Mouse (Mus musculus) liver, embryonic 13.5 days (tissue): Measurements from ENCODE around the gene 1700034I23Rik. TPM values are rescaled to one million over a fixed set of nuclear protein-coding genes. Genes with fewer than 3 reads are reported as not detected.
A peak's percentile ranks its signal among the peaks of the same experiment; 100 is the strongest.
"Not testable (repeated sequence)": the region's sequence is repeated elsewhere in the genome, so short reads cannot be mapped to it uniquely, and the experiment has no call there.

Experiments used
- ATAC-seq: fragments of 200-750 bp; cut with Nextera tagmentation; 2 replicates; pipeline ENCODE4 v1.8.0; 2017; ENCODE audit warnings: low read depth, mild to moderate bottlenecking, moderate number of reproducible peaks, moderate library complexity
- DNase-seq: peaks from one replicate; pipeline ENCODE4 v3.0.0; 2022
- H3K27ac ChIP-seq: fragments of 300-500 bp; sonication (generic); 2 replicates; pipeline ENCODE4 v1.5.1; 2015; ENCODE audit warnings: moderate library complexity, mild to moderate bottlenecking, inconsistent platforms
- H3K27me3 ChIP-seq: fragments of 300-500 bp; sonication (generic); 2 replicates; pipeline ENCODE4 v1.6.1; 2015; ENCODE audit warnings: mild to moderate bottlenecking, inconsistent platforms
- H3K36me3 ChIP-seq: fragments of 300-500 bp; sonication (generic); 2 replicates; pipeline ENCODE4 v1.6.1; 2015; ENCODE audit warnings: mild to moderate bottlenecking, inconsistent platforms
- H3K4me1 ChIP-seq: fragments of 300-500 bp; sonication (generic); replicated peaks from 2 replicates; pipeline ENCODE4 v1.6.1; 2015; ENCODE audit warnings: inconsistent platforms
- H3K4me2 ChIP-seq: fragments of 300-500 bp; sonication (generic); 2 replicates; pipeline ENCODE4 v1.6.1; 2015; ENCODE audit warnings: inconsistent platforms, mild to moderate bottlenecking, moderate library complexity
- H3K4me3 ChIP-seq: fragments of 300-500 bp; sonication (generic); replicated peaks from 2 replicates; pipeline ENCODE4 v1.5.1; 2015; ENCODE audit warnings: mild to moderate bottlenecking, inconsistent platforms
- H3K9ac ChIP-seq: fragments of 300-500 bp; sonication (generic); 2 replicates; pipeline ENCODE4 v1.6.1; 2015; ENCODE audit warnings: mild to moderate bottlenecking, inconsistent platforms
- H3K9me3 ChIP-seq: fragments of 300-500 bp; sonication (generic); replicated peaks from 2 replicates; pipeline ENCODE4 v1.6.1; 2016; ENCODE audit warnings: inconsistent platforms
- WGBS: fragments of 180-500 bp; shearing (Covaris S2); methylation state at CpG from one replicate; pipeline ENCODE4 v1.1.7; 2015; ENCODE audit not compliant: insufficient replicate concordance; 5-methylcytosine and 5-hydroxymethylcytosine counted together
- polyA plus RNA-seq: library from polyadenylated mRNA; unstranded; fragments of >200 nt; fragmentation: Nextera tagmentation; extraction: Ambion mirVana; gene quantifications from 2 replicates; pipeline ENCODE4 v1.2.1, GENCODE M21; 2015

The 1700034I23Rik gene
- polyA plus RNA-seq, result 0.05 TPM in 1 of 2 replicates, not detected in the other

DNA sequence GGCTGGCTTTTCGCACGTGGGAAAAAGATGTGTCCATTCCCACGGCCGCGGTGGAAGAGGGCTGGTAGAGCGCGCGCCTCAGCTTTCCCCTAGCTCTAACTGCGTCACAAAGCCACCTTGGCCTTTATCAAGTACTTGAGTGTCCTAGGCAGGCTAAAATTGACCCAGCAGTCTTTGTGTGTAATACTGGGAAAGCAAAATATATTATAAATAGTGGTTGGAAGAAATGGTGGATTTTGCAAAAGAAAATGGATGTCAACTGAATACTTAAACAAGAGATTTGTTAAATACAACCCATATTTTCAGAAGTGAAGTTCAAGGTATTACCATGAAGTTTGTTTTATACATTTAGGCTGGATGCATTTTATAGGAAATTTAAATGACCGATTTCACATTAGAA lies at the start of gene 1700034I23Rik:
TSS of gene 1700034I23Rik (minus strand) at position 101 of the 400 bp plus-strand sequence.
- not testable (repeated sequence) for ATAC-seq, H3K9ac ChIP-seq, H3K9me3 ChIP-seq, H3K4me2 ChIP-seq, H3K27ac ChIP-seq, H3K36me3 ChIP-seq, H3K4me1 ChIP-seq, H3K27me3 ChIP-seq, H3K4me3 ChIP-seq, DNase-seq
- 92% methylated on average over 8 of the region's 10 CpGs for WGBS

DNA sequence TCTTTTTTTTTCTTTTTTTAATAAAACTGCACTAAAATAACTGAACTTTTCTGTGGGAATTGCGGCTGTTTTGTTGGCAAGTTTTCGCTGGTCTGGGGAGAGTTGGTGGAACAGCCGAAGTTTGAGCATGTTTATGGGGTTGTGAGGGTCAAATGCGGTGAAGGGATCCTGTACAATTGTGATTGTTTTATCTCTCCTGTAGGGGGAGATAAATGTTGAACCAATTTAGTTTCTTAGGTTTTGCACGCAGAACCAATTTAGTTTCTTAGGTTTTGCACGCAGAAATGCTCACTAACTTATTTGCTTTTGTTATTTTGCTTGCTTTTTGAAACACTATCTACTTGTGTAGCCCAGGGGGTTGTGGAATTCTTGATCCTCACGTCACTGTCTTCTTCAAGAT lies 49.0 kb upstream of the 1700034I23Rik start:
- H3K36me3 ChIP-seq, result no peaks in the 10 kb centered on the region
- peak overlapping the region; percentile 91 for H3K4me3 ChIP-seq
- H3K4me2 ChIP-seq, result peak overlapping the region; percentile 97
- no peaks in the 10 kb centered on the region for H3K9me3 ChIP-seq
- H3K9ac ChIP-seq, result peak overlapping the region; percentile 94
- H3K27ac ChIP-seq, result peak overlapping the region; percentile 92; the same call in 1 of the 2 replicates
- DNase-seq (peak; percentile 11), ATAC-seq (no peak)
- peaks cover 36% of the 10 kb centered on the region for H3K4me1 ChIP-seq
- H3K27me3 ChIP-seq, result peaks cover 13% of the 10 kb centered on the region
- WGBS, result 6% methylated on average over 7 of the region's 7 CpGs

DNA sequence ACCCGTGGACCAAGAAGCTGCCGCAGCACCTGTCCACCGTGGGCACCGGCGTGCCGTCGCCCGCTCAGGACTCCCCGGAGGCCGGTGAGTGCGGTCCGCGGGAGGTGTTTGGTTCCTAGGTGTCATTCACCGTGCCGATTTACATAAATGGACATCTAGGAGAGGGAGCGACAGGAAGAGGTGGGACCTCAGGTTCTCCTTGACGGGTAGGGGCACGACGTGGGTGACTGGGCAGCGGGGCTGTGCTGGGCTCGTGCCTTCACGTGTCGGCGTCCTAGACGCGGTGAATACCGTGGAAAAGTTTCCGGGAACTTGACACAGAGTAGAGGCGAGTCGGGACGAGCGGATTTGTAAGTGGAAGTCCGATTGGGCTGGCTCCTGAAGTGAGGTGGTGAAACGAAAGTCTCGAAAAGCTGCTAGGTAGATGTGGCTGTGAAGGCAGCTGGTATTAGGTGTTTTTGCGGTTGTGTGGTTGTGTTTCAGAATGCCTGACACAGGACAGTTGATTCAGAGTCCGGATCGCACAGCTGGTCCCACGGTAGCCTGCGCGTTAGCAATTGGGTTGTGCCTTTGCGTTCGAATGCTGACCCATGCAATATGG lies 48.4 kb upstream of the 1700034I23Rik start:
- WGBS, result under 1% methylated on average over 43 of the region's 43 CpGs
- H3K4me3 ChIP-seq, result peak overlapping the region; percentile 91

GRCm38 (mm10) chr3:40949903-40950600 lies 47.7 kb upstream of the 1700034I23Rik start:
- peak overlapping the region; percentile 92 for H3K27ac ChIP-seq
- H3K4me3 ChIP-seq, result peak overlapping the region; percentile 91
- peak; percentile 13 for ATAC-seq
- H3K4me1 ChIP-seq, result peaks cover 33% of the 10 kb centered on the region
- H3K9ac ChIP-seq, result peak overlapping the region; percentile 94
- peak overlapping the region; percentile 97 for H3K4me2 ChIP-seq
- peaks cover 13% of the 10 kb centered on the region for H3K27me3 ChIP-seq
- peak; percentile 38 for DNase-seq
- H3K36me3 ChIP-seq, result no peaks in the 10 kb centered on the region
- WGBS, result under 1% methylated on average over 63 of the region's 118 CpGs
- H3K9me3 ChIP-seq, result no peaks in the 10 kb centered on the region

More for the DNA sequence above, 48.4 kb upstream of the 1700034I23Rik start:
- DNase-seq, result peak; percentile 62
- peak; percentile 24 for ATAC-seq
- Histone ChIP-seq H3K9ac (peak overlapping the region; percentile 94), H3K9me3 (no peaks in the 10 kb centered on the region), H3K4me2 (peak overlapping the region; percentile 97), H3K4me1 (peaks cover 33% of the 10 kb centered on the region), H3K27ac (peak overlapping the region; percentile 92), H3K27me3 (peaks cover 13% of the 10 kb centered on the region), H3K36me3 (no peaks in the 10 kb centered on the region)

GRCm38 (mm10) chr3:40949170-40949902 lies 47.0 kb upstream of the 1700034I23Rik start, which contains the start of gene Larp1b:
Gene Larp1b, plus strand, starts transcription at chr3:40949828.
- peak within 1 kb of the TSS; percentile 91 for H3K4me3 ChIP-seq
- peak within 1 kb of the TSS; percentile 92 for H3K27ac ChIP-seq
- under 1% methylated on average over 65 of the region's 66 CpGs for WGBS
- H3K9ac ChIP-seq, result peak within 1 kb of the TSS; percentile 94
- peaks cover 13% of the 10 kb centered on the region for H3K27me3 ChIP-seq
- ATAC-seq (peak; percentile 91), DNase-seq (peak; percentile 100)
- H3K36me3 ChIP-seq, result no peaks in the 10 kb centered on the region
- H3K4me2 ChIP-seq, result peak within 1 kb of the TSS; percentile 97
- H3K4me1 ChIP-seq, result peaks cover 33% of the 10 kb centered on the region
- no peaks in the 10 kb centered on the region for H3K9me3 ChIP-seq

- no peaks in the 10 kb centered on the region for H3K4me1 ChIP-seq
- no peak overlapping the region for H3K9ac ChIP-seq
- H3K27ac ChIP-seq, result no peak overlapping the region
- DNase-seq (no peak), ATAC-seq (no peak)
- no peaks in the 10 kb centered on the region for H3K27me3 ChIP-seq
- H3K36me3 ChIP-seq, result peaks cover 1% of the 10 kb centered on the region; the same call in 1 of the 2 replicates
- no peak overlapping the region for H3K4me2 ChIP-seq
- no peaks in the 10 kb centered on the region for H3K9me3 ChIP-seq
- no peak overlapping the region for H3K4me3 ChIP-seq
Observed at GRCm38 (mm10) chr3:40939019-40939418, 36.7 kb upstream of the 1700034I23Rik start.

DNA sequence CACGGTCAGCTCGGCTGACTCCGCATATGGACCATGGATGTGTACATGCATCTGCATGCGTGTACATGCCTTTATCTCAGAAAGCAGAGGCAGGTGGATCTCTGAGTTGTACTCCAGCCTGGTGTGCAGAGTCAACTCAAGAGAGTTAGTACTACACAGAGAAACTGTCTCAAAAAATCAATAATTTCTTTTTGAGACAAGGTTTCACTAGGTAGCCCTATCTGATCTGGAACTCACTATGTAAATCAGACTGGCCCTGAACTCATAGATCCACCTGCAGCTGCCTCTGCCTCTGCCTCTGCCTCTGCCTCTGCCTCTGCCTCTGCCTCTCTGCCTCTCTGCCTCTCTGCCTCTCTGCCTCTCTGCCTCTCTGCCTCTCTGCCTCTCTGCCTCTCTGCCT lies 36.2 kb upstream of the 1700034I23Rik start:
- Histone ChIP-seq H3K9ac (no peak overlapping the region), H3K9me3 (no peaks in the 10 kb centered on the region), H3K4me1 (no peaks in the 10 kb centered on the region), H3K4me3 (no peak overlapping the region), H3K36me3 (peaks cover 4% of the 10 kb centered on the region; the same call in 1 of the 2 replicates), H3K27me3 (no peaks in the 10 kb centered on the region), H3K4me2 (no peak overlapping the region), H3K27ac (no peak overlapping the region)
- ATAC-seq (no peak), DNase-seq (no peak)
- WGBS, result 80% methylated on average over 4 of the region's 4 CpGs

DNA sequence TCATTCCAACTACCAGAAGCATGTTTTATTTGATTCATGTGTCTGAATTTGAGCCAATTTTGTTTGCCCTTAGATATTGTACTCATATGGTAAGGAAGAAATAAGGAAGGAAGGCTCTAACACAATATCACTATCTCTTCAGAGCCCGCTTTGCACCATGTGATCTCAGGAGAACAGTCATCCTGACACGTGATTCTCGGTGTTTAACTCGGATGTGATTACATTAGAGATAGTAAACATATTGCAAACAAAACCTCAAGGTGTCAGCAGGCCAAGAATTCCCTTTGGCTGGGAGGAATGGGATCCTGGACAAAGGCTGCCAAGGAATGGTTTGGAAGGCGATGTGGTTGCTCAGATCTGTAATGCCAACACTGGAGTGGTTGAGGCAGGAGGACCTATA lies 35.8 kb upstream of the 1700034I23Rik start:
- DNase-seq (no peak), ATAC-seq (no peak)
- WGBS, result 66% methylated on average over 5 of the region's 5 CpGs
- Histone ChIP-seq H3K36me3 (peaks cover 4% of the 10 kb centered on the region; the same call in 1 of the 2 replicates), H3K4me2 (no peak overlapping the region), H3K4me1 (no peaks in the 10 kb centered on the region), H3K27me3 (no peaks in the 10 kb centered on the region), H3K4me3 (no peak overlapping the region), H3K9ac (no peak overlapping the region), H3K27ac (no peak overlapping the region), H3K9me3 (no peaks in the 10 kb centered on the region)

DNA sequence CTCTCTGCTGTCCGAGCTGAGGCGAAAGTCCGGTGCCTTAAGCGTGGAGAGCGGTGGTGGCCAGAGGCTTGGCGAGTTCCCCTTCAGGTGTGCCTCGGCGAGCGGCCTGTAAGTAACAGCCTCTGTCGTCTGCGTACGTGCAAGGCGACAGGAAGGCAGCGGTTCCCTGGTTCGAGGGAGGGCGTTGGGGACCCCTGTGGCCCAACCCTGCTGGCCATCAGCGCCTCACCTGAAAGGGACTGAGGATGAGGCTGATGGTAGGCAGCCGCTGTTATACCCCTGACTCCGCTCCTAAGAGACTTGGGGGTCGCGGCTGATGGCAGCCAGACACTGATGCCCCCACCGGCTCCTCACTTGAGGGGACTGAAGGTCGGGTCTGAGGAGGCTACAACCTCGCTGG lies 8.0 kb downstream of the 1700034I23Rik start:
- 2% methylated on average over 19 of the region's 24 CpGs for WGBS
- H3K9me3 ChIP-seq, H3K36me3 ChIP-seq, DNase-seq, H3K4me1 ChIP-seq, H3K27me3 ChIP-seq, ATAC-seq: not testable (repeated sequence)
- H3K27ac ChIP-seq, result peak overlapping the region; percentile 47
- H3K9ac ChIP-seq, result peak overlapping the region; percentile 79
- H3K4me2 ChIP-seq, result peak overlapping the region; percentile 89
- peak overlapping the region; percentile 73 for H3K4me3 ChIP-seq

DNA sequence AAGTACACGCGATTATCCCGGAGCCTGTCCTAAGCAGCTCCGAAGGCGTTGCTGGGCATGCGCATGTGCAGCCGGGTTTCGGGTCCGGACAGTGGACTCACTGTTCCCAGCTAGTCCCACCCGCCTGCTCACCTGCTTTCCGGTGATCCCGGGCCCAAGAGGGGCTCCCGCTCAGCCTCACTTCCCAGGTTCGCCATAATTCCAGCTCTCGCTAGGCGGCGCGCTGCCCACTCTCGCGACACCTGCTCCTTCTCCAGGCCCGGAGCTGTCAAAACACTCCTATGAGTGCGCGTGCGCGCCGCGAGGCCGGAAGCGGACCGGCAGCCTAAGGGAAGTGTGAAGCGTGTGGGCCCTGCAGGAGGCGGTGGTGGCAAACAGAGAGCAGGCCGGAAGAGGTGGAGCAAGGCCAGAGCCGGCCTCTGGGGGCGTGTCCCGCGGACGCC lies 8.5 kb downstream of the 1700034I23Rik start:
- not testable (repeated sequence) for H3K4me1 ChIP-seq, H3K27me3 ChIP-seq, H3K36me3 ChIP-seq, H3K9me3 ChIP-seq
- DNase-seq (peak; percentile 100), ATAC-seq (peak; percentile 99)
- Histone ChIP-seq H3K4me3 (peak overlapping the region; percentile 73), H3K4me2 (peak overlapping the region; percentile 72), H3K27ac (peak overlapping the region; percentile 63; the same call in 1 of the 2 replicates), H3K9ac (peak overlapping the region; percentile 82)
- under 1% methylated on average over 34 of the region's 38 CpGs for WGBS

- not testable (repeated sequence) for H3K4me1 ChIP-seq, H3K27ac ChIP-seq, ATAC-seq, H3K9me3 ChIP-seq, H3K9ac ChIP-seq, H3K4me2 ChIP-seq, H3K27me3 ChIP-seq, DNase-seq, H3K4me3 ChIP-seq, H3K36me3 ChIP-seq
- 74% methylated on average over 3 of the region's 3 CpGs for WGBS
Observed at GRCm38 (mm10) chr3:40853123-40853738, 49.1 kb downstream of the 1700034I23Rik start.
